Mouse (Mus musculus) ovary, postnatal 10 days (tissue): ENCODE results near the gene Hist1h3d.

Experiments
- DNase-seq: peaks from one replicate; pipeline ENCODE4 v3.0.0; 2022; ENCODE audit warnings: low spot score

Gene Hist1h3d

GRCm38 (mm10) chr13:23622175-23622671 is 46.7 kb downstream of the Hist1h3d start, which contains the start of gene Hist1h1e:
Hist1h1e (minus strand) TSS chr13:23622558.
- peak; percentile 92 for DNase-seq

- DNase-seq: no peak
These were observed 47.4 kb downstream of the Hist1h3d start for GRCm38 (mm10) chr13:23622861-23623450.
